In genomic region chr13:43591828-43592680, GRCm38 (mm10) we compare ENCODE assay signal across 15 mouse cellular contexts. TPM values are rescaled to one million over a fixed set of nuclear protein-coding genes. Genes with fewer than 3 reads are reported as not detected.
DNase-seq lines count a peak whose midpoint lies in the region; ATAC-seq and TF ChIP-seq lines count a peak whose summit lies in the region.
"Had no signal": no experiment of that assay in that cellular context is flagged by ENCODE, and none has a peak within 500 bp of the region (broad histone marks: within the 10 kb centered on the region; RNA-seq: fewer than 3 reads in every experiment).

No protein-coding gene starts in this region.

- H3K9ac ChIP-seq in heart, embryonic 13.5 days = no peak overlapping the region
- H3K9ac ChIP-seq in midbrain, postnatal 0 days (replicated peaks; ENCODE audit: low read length, poor library complexity, severe bottlenecking) = no peak overlapping the region
- no peak overlapping the region for H3K9ac ChIP-seq in midbrain, embryonic 16.5 days (ENCODE audit: low read depth, low read length)
- H3K9ac ChIP-seq: embryonic facial prominence, embryonic 12.5 days had no signal

- no peaks in the 10 kb centered on the region for H3K36me3 ChIP-seq in heart, embryonic 13.5 days
- no peaks in the 10 kb centered on the region for H3K36me3 ChIP-seq in midbrain, postnatal 0 days (ENCODE audit: insufficient read depth, low read length)
- H3K36me3 ChIP-seq in midbrain, embryonic 16.5 days (ENCODE audit: control insufficient read depth, insufficient read depth, low read length) = no peaks in the 10 kb centered on the region
- H3K36me3 ChIP-seq: embryonic facial prominence, embryonic 12.5 days; midbrain, embryonic 10.5 days had no signal

- WGBS in heart, embryonic 13.5 days = 58% methylated on average over 28 of the region's 28 CpGs
- WGBS in midbrain, postnatal 0 days = 62% methylated on average over 28 of the region's 28 CpGs
- 54% methylated on average over 28 of the region's 28 CpGs for WGBS in midbrain, embryonic 16.5 days

- TF ChIP-seq CTCF in midbrain, postnatal 0 days (IDR thresholded peaks at IDR 0.05) = no peak

- peak overlapping the region; percentile 58 for H3K4me2 ChIP-seq in heart, embryonic 13.5 days
- no peak overlapping the region for H3K4me2 ChIP-seq in midbrain, postnatal 0 days (ENCODE audit: low read depth, low read length, poor library complexity, severe bottlenecking)
- no peak overlapping the region for H3K4me2 ChIP-seq in midbrain, embryonic 16.5 days (ENCODE audit: low read length)
- H3K4me2 ChIP-seq: embryonic facial prominence, embryonic 12.5 days had no signal

- H3K9me3 ChIP-seq in heart, embryonic 13.5 days = no peaks in the 10 kb centered on the region
- no peaks in the 10 kb centered on the region for H3K9me3 ChIP-seq in midbrain, postnatal 0 days (ENCODE audit: low read length)
- H3K9me3 ChIP-seq in midbrain, embryonic 16.5 days (replicated peaks; ENCODE audit: control insufficient read depth, low read length, poor library complexity, severe bottlenecking) = no peaks in the 10 kb centered on the region
- H3K9me3 ChIP-seq: embryonic facial prominence, embryonic 12.5 days; midbrain, embryonic 10.5 days had no signal

- ATAC-seq in heart, embryonic 13.5 days (ENCODE audit: extremely low read depth, insufficient number of reproducible peaks, low FRiP score, low TSS enrichment) = no peak
- ATAC-seq in midbrain, postnatal 0 days (ENCODE audit: low FRiP score) = no peak
- ATAC-seq in midbrain, embryonic 16.5 days = no peak

- H3K4me3 ChIP-seq in heart, embryonic 13.5 days = peak overlapping the region; percentile 22; the same call in 1 of the 2 replicates
- no peak overlapping the region for H3K4me3 ChIP-seq in midbrain, postnatal 0 days (ENCODE audit: low read depth, low read length)
- H3K4me3 ChIP-seq in midbrain, embryonic 16.5 days (ENCODE audit: low read depth, low read length) = no peak overlapping the region
- H3K4me3 ChIP-seq: embryonic facial prominence, embryonic 12.5 days; midbrain, embryonic 10.5 days had no signal

- no peak overlapping the region for H3K27ac ChIP-seq in heart, embryonic 13.5 days (replicated peaks)
- no peak overlapping the region for H3K27ac ChIP-seq in midbrain, postnatal 0 days (ENCODE audit: low read depth, low read length)
- H3K27ac ChIP-seq in midbrain, embryonic 16.5 days (ENCODE audit: low read length) = no peak overlapping the region
- H3K27ac ChIP-seq: embryonic facial prominence, embryonic 12.5 days; midbrain, embryonic 10.5 days had no signal

- H3K4me1 ChIP-seq in heart, embryonic 13.5 days = peaks cover 2% of the 10 kb centered on the region; the same call in 1 of the 2 replicates
- H3K4me1 ChIP-seq in midbrain, postnatal 0 days (ENCODE audit: insufficient read depth, low read length) = no peaks in the 10 kb centered on the region
- H3K4me1 ChIP-seq in midbrain, embryonic 16.5 days (ENCODE audit: control insufficient read depth, insufficient read depth, low read length) = no peaks in the 10 kb centered on the region
- H3K4me1 ChIP-seq: embryonic facial prominence, embryonic 12.5 days had no signal

- DNase-seq in adrenal gland, postnatal 25 days = peak; percentile 20
- DNase-seq in adrenal gland, adult 8-10 months = no peak
- no peak for DNase-seq in heart, postnatal 4 days
- peak; percentile 24 for DNase-seq in midbrain, postnatal 0 days (ENCODE audit: low spot score)
- DNase-seq in lung, postnatal 36 days = peak; percentile 17
- no peak for DNase-seq in thymus, postnatal 4 days
- DNase-seq: adrenal gland, postnatal 10 days; gastrocnemius, postnatal 10 days; kidney, adult 18-20 months; liver had no signal

- no peaks in the 10 kb centered on the region; the same call in 1 of the 2 replicates for H3K27me3 ChIP-seq in heart, embryonic 13.5 days (replicated peaks)
- H3K27me3 ChIP-seq in midbrain, postnatal 0 days (ENCODE audit: insufficient read depth, low read length) = no peaks in the 10 kb centered on the region
- no peaks in the 10 kb centered on the region for H3K27me3 ChIP-seq in midbrain, embryonic 16.5 days (ENCODE audit: control insufficient read depth, insufficient read depth, low read depth, low read length)
- H3K27me3 ChIP-seq: embryonic facial prominence, embryonic 12.5 days had no signal

RNA-seq across cellular contexts. Expression of gene Rnf182, which starts 23.5 kb away (rescaled TPM):
- 0.86 and 0.91 TPM in 2 replicates for total RNA-seq in adrenal gland, postnatal 25 days (2021)
- total RNA-seq in adrenal gland, adult 8-10 months (2022) = 1 to 10 TPM in 2 of 4 experiments, under 1 TPM in 2; 0.23 to 1.3 (median 0.79) TPM
- 1.8 and 2.4 TPM in 2 replicates for polyA plus RNA-seq in heart, embryonic 13.5 days (2015; fragmentation: Nextera tagmentation; extraction: Ambion mirVana)
- under 1 TPM; 0.36 to 0.50 TPM for total RNA-seq in heart, postnatal 4 days (2021)
- 6.0 and 10.2 TPM in 2 replicates for total RNA-seq in midbrain, postnatal 0 days (2014; rRNA removed)
- 22.2 and 25.5 TPM in 2 replicates for polyA plus RNA-seq in midbrain, postnatal 0 days (2015; fragmentation: Nextera tagmentation; extraction: Ambion mirVana)
- 32.7 and 38.9 TPM in 2 replicates for polyA plus RNA-seq in midbrain, embryonic 16.5 days (2015; fragmentation: Nextera tagmentation; extraction: Ambion mirVana)
- total RNA-seq: neutrophil, adult 5-6 weeks had no signal

RNA-seq across cellular contexts. Expression of gene Mcur1, which starts 32.1 kb away (rescaled TPM):
- total RNA-seq in adrenal gland, postnatal 25 days (2021) = 38.0 and 38.6 TPM in 2 replicates
- total RNA-seq in adrenal gland, adult 8-10 months (2022) = 10 to 100 TPM; 28.4 to 44.0 (median 34.8) TPM
- polyA plus RNA-seq in heart, embryonic 13.5 days (2015; fragmentation: Nextera tagmentation; extraction: Ambion mirVana) = 14.1 and 14.6 TPM in 2 replicates
- 10 to 100 TPM; 34.6 to 36.9 TPM for total RNA-seq in heart, postnatal 4 days (2021)
- 9.9 and 10.9 TPM in 2 replicates for total RNA-seq in midbrain, postnatal 0 days (2014; rRNA removed)
- polyA plus RNA-seq in midbrain, postnatal 0 days (2015; fragmentation: Nextera tagmentation; extraction: Ambion mirVana) = 6.1 and 7.0 TPM in 2 replicates
- 5.6 and 6.2 TPM in 2 replicates for polyA plus RNA-seq in midbrain, embryonic 16.5 days (2015; fragmentation: Nextera tagmentation; extraction: Ambion mirVana)

Comparison
In these comparisons a context has a peak if more than half of its experiments do, and no peak if none do; other contexts are left out.
1. DNase-seq: peak in adrenal gland, postnatal 25 days (single experiment), midbrain, postnatal 0 days (single experiment) and lung, postnatal 36 days (single experiment); none in adrenal gland, adult 8-10 months (single experiment), heart, postnatal 4 days (single experiment) and thymus, postnatal 4 days (single experiment).